Mouse (Mus musculus) liver, embryonic 15.5 days (tissue): Measurements from ENCODE around the gene Agpat1. TPM values are rescaled to one million over a fixed set of nuclear protein-coding genes. Genes with fewer than 3 reads are reported as not detected.

Experiments used
- ATAC-seq: fragments of 200-750 bp; cut with Nextera tagmentation; 2 replicates; pipeline ENCODE4 v1.8.0; 2017; ENCODE audit warnings: moderate number of reproducible peaks, mild to moderate bottlenecking, moderate library complexity; ENCODE audit not compliant: insufficient read depth
- H3K27ac ChIP-seq: fragments of 300-500 bp; sonication (generic); replicated peaks from 2 replicates; pipeline ENCODE4 v1.5.1; 2015; ENCODE audit warnings: mild to moderate bottlenecking, inconsistent platforms
- H3K27me3 ChIP-seq: fragments of 300-500 bp; sonication (generic); 2 replicates; pipeline ENCODE4 v1.6.1; 2015; ENCODE audit warnings: mild to moderate bottlenecking, inconsistent platforms
- H3K36me3 ChIP-seq: fragments of 300-500 bp; sonication (generic); replicated peaks from 2 replicates; pipeline ENCODE4 v1.6.1; 2015; ENCODE audit warnings: moderate library complexity, mild to moderate bottlenecking, inconsistent platforms
- H3K4me1 ChIP-seq: fragments of 300-500 bp; sonication (generic); replicated peaks from 2 replicates; pipeline ENCODE4 v1.6.1; 2015; ENCODE audit warnings: inconsistent platforms
- H3K4me2 ChIP-seq: fragments of 300-500 bp; sonication (generic); 2 replicates; pipeline ENCODE4 v1.6.1; 2015; ENCODE audit warnings: moderate library complexity, mild to moderate bottlenecking, inconsistent platforms
- H3K4me3 ChIP-seq: fragments of 300-500 bp; sonication (generic); replicated peaks from 2 replicates; pipeline ENCODE4 v1.5.1; 2015; ENCODE audit warnings: mild to moderate bottlenecking, inconsistent platforms
- H3K9ac ChIP-seq: fragments of 300-500 bp; sonication (generic); 2 replicates; pipeline ENCODE4 v1.6.1; 2015; ENCODE audit warnings: moderate library complexity, mild to moderate bottlenecking, inconsistent platforms
- H3K9me3 ChIP-seq: fragments of 300-500 bp; sonication (generic); replicated peaks from 2 replicates; pipeline ENCODE4 v1.6.1; 2016; ENCODE audit warnings: inconsistent platforms
- WGBS: fragments of 180-500 bp; shearing (Covaris S2); methylation state at CpG from one replicate; pipeline ENCODE4 v1.1.7; 2015; ENCODE audit warnings: mixed read lengths; ENCODE audit not compliant: insufficient replicate concordance; 5-methylcytosine and 5-hydroxymethylcytosine counted together
- polyA plus RNA-seq: library from polyadenylated mRNA; unstranded; fragments of >200 nt; fragmentation: Nextera tagmentation; extraction: Ambion mirVana; gene quantifications from 2 replicates; pipeline ENCODE4 v1.2.1, GENCODE M21; 2015

Gene Agpat1
- polyA plus RNA-seq, 1 experiment from 2014 or later = 21.1 TPM

DNA sequence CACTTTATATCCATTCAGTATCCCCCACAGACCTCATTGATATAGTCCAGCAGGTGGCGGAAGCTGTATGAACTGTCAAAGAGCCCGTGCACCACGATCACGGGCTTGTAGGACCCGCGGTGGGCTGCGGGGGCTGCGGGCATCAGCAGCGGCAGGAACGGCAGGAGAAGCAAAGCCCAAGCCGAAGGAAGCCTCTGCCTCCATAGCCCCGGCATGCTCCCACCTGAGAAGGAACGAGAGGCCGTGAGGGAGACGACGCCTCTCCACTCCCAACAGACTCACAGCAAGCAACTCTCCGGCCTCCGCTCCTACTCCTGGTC is 22.7 kb downstream of the Agpat1 start:
- ATAC-seq = no peak
- WGBS = under 1% methylated on average over 18 of the region's 18 CpGs
- H3K9me3 ChIP-seq = no peaks in the 10 kb centered on the region

DNA sequence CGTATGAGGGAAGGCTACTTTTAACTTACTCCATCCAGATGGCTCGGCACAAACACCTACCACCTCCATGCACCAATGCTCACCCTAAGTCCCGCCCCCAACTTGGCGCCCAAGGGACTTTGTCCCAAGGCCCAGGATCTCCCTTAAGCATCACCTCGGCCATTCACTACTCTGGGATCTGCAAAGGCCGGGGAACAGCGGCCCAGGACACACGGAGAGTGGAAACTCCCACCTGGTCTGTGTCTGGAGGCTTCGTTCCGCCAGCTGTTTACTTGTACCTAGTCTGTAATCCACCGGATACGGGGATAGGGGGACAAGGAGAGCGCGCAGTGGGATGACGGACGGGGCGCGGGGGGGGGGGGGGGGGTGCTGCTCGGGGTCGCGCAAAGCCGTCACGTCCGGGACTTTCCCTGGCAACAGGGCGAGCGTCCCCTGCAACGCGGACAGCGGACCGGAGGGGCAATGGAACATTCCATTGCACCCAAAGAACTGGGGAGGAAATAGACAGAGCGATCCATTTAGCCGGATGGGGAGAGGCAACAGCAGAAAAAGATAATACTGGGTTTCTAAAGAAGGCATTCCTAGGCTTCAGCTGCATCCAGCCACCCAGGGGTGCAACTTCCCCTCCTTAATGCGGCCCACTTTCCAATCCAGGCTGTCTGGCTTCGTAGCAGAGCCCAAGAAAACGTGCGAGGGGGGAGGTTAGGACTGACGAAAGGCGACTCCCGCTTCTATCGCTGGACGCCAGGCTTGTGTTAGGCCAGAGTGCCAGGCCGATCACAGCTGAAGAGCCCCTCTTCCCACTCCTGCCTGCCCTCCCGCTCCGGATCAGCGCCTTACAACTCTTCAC is 23.3 kb downstream of the Agpat1 start:
- WGBS = under 1% methylated on average over 44 of the region's 45 CpGs
- H3K9ac ChIP-seq = peak overlapping the region; percentile 68
- peak; percentile 69 for ATAC-seq
- peak overlapping the region; percentile 89 for H3K4me2 ChIP-seq
- peak overlapping the region; percentile 66 for H3K4me3 ChIP-seq
- H3K27ac ChIP-seq = peak overlapping the region; percentile 77
- H3K27me3 ChIP-seq = peaks cover 50% of the 10 kb centered on the region
- no peaks in the 10 kb centered on the region for H3K9me3 ChIP-seq
- H3K4me1 ChIP-seq = peaks cover 70% of the 10 kb centered on the region
- H3K36me3 ChIP-seq = peaks cover 15% of the 10 kb centered on the region

More for the DNA sequence above, 22.7 kb downstream of the Agpat1 start:
- Histone ChIP-seq H3K4me3 (peak overlapping the region; percentile 66), H3K27me3 (peaks cover 44% of the 10 kb centered on the region), H3K27ac (peak overlapping the region; percentile 77), H3K4me1 (peaks cover 68% of the 10 kb centered on the region), H3K36me3 (peaks cover 18% of the 10 kb centered on the region), H3K4me2 (peak overlapping the region; percentile 89), H3K9ac (peak overlapping the region; percentile 68)

DNA sequence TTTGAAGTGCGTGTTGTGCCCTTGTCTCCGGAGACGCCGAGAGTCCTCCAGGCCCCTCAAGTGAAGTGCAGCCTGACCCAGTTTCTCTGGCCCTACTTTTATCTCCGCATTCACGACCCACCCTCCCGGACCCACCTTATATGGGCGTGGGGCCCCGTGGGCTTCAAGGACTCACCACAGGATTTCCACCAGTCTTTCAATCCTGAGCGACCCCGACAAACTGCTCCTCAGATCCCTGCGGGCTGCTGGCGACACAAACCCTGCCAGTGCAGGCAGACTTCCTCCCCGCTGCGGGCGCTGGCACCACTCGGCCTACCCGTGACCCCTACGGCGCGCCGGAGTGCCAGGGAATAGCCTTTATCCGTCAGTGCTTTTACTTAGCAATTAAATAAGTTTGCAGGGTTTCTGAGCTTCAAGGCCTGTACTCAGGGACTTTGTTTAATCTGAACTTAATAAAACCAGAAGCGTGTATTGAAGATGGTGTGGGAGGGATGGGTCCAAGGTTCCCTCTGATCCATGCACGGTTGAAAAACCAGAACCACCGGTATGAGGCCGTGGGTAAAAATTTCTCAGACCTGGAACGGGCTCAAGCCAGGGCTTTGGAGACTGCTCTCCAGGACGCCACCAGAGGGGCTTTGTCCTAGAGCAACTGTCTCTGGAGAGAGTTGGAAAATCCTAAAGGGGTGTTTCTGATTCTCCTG is 24.0 kb downstream of the Agpat1 start, which contains the start of gene Ppt2:
TSS of gene Ppt2 (minus strand) at position 568 of the 701 bp plus-strand sequence.
- Histone ChIP-seq H3K9ac (peak within 1 kb of the TSS; percentile 68), H3K4me3 (peak within 1 kb of the TSS; percentile 66), H3K4me1 (peaks cover 69% of the 10 kb centered on the region), H3K27me3 (peaks cover 58% of the 10 kb centered on the region), H3K9me3 (no peaks in the 10 kb centered on the region), H3K36me3 (peaks cover 10% of the 10 kb centered on the region), H3K4me2 (peak within 1 kb of the TSS; percentile 89), H3K27ac (peak within 1 kb of the TSS; percentile 77)
- no peak for ATAC-seq
- WGBS = 10% methylated on average over 29 of the region's 29 CpGs

DNA sequence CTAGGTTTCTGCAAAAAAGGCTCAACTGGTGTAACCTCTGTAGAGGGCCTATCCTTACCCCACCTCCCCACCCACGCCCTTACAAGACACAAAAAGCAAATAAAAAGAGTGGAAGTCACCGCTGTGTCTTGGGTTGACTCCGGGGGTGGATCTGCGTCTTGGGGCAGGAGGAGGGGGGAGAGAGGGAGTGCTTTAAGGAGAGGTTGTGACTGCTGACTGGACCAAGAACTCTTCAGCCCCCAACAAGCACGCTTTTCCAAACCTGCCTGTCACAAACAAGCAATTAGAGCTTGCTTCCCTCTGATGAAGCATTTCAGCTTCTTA is 24.5 kb downstream of the Agpat1 start:
- peak overlapping the region; percentile 89 for H3K4me2 ChIP-seq
- no peak overlapping the region for H3K9ac ChIP-seq
- peaks cover 63% of the 10 kb centered on the region for H3K27me3 ChIP-seq
- H3K4me3 ChIP-seq = no peak overlapping the region; the same call in 1 of the 2 replicates
- no peak for ATAC-seq
- H3K27ac ChIP-seq = no peak overlapping the region
- 46% methylated on average over 5 of the region's 5 CpGs for WGBS
- H3K9me3 ChIP-seq = no peaks in the 10 kb centered on the region
- peaks cover 8% of the 10 kb centered on the region for H3K36me3 ChIP-seq
- H3K4me1 ChIP-seq = peaks cover 66% of the 10 kb centered on the region

DNA sequence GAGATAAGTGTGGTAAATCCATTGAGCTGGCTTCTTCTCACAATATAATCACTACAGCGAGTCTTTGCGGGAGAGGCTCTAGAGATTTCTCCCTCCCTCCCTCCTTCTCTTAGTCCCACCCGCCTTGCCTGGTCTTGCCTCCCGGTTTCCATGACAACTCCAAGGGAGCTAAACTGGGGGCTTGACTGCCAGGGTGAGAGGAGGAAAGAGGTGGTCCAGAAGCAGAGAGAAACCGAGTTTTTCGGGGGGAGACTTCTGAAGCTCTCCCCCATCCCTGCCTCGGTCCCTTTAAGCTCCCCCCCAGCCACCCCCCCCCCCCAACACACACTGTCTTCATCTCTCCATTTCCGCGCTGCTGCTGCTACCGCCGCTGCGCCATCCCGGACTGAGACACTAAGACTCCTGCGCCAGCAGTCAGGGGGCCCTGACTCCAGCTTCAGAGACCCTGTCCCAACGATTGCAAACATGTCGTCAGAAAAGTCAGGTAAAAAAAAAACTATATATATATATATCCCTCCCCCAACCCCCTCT is 25.2 kb downstream of the Agpat1 start, which contains the start of gene Prrt1:
TSS of gene Prrt1 (plus strand) at position 313 of the 531 bp plus-strand sequence.
- Histone ChIP-seq H3K9ac (no peak within 1 kb of the TSS), H3K4me2 (peak within 1 kb of the TSS; percentile 89), H3K4me1 (peaks cover 63% of the 10 kb centered on the region), H3K4me3 (peak within 1 kb of the TSS; percentile 66), H3K36me3 (peaks cover 6% of the 10 kb centered on the region), H3K9me3 (no peaks in the 10 kb centered on the region), H3K27me3 (peaks cover 68% of the 10 kb centered on the region), H3K27ac (no peak within 1 kb of the TSS)
- ATAC-seq = no peak
- WGBS = 13% methylated on average over 16 of the region's 16 CpGs

DNA sequence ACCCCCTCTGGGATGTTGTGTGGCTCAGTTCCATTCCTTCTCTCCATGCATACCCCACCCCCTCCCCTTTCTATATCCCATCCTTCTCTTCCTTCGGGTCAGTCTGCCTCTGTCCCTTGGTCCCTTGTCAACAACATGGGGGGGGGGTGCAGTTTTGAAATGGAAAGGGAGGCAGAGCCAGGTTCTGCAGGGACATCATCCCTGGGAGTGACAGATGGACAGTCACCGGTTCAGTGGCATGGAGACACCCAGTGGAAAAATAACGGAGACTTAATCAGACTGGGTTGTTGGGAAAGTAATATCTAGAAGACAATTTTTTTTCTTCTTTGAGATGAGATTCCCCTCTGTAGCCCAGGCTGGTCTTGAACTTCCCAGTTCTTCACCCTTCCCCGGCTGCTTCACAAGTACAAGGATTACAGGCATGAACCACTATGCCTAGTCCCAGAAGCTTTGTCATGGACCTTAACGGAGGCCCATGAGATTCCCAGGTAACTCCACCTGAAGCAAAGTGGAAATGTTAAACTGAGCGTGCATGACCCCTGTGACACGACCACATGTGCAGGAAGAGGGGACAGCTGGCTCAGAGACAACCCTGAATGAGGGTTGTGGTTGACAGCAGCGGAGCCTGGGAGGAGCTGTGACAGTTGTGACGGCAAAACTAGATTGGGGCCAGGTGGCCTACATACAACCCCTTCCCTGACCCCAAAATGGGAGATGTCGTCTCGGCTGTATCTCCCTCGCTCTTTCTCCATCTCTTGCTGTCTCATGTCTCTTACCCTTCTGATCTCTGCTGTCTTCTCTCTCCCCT is 25.9 kb downstream of the Agpat1 start:
- Histone ChIP-seq H3K9ac (no peak overlapping the region), H3K27me3 (peaks cover 68% of the 10 kb centered on the region), H3K9me3 (no peaks in the 10 kb centered on the region), H3K36me3 (peaks cover 6% of the 10 kb centered on the region), H3K27ac (no peak overlapping the region), H3K4me2 (peak overlapping the region; percentile 58), H3K4me3 (no peak overlapping the region), H3K4me1 (peaks cover 63% of the 10 kb centered on the region)
- no peak for ATAC-seq
- 9% methylated on average over 12 of the region's 12 CpGs for WGBS

DNA sequence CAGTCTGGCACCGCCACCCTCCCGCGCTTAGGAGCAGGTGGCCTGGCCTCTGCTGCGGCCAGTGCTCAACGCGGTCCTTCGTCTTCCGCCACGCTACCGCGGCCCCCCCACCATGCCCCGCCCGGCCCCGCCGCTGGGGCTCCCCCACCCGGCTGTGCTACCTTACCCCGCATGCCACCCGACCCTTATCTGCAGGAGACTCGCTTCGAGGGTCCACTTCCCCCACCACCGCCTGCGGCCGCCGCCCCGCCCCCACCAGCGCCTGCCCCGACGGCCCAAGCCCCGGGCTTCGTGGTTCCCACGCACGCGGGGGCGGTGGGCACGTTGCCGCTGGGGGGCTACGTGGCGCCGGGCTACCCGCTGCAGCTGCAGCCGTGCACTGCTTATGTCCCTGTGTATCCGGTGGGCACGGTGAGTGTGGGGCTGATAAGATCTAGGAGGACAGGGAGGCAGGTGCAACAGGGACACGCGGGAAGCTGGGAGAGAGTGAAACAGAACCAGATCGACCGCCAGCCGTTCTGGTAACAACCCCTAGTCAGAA is 26.8 kb downstream of the Agpat1 start:
- H3K4me1 ChIP-seq = peaks cover 61% of the 10 kb centered on the region

DNA sequence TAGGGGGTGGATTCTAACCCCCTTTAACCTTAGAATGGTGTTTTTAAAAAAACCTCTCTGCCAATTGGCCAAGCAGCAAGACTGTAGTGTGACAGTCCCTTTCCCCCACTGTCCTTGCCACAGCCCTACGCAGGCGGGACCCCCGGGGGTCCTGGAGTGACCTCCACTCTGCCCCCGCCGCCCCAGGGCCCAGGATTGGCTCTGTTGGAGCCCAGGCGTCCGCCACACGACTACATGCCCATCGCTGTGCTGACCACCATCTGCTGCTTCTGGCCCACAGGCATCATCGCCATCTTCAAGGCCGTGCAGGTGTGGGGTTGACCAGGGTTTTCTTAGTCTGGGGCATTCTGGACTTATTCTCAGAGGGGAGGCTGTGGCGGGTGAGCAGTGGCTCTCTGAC is 27.6 kb downstream of the Agpat1 start:
- Histone ChIP-seq H3K4me1 (peaks cover 53% of the 10 kb centered on the region), H3K4me2 (peak overlapping the region; percentile 64), H3K27me3 (peaks cover 68% of the 10 kb centered on the region), H3K36me3 (no peaks in the 10 kb centered on the region), H3K4me3 (peak overlapping the region; percentile 38), H3K27ac (no peak overlapping the region), H3K9ac (no peak overlapping the region), H3K9me3 (no peaks in the 10 kb centered on the region)
- 12% methylated on average over 12 of the region's 12 CpGs for WGBS
- no peak for ATAC-seq

More for the DNA sequence above, 26.8 kb downstream of the Agpat1 start:
- 2% methylated on average over 48 of the region's 48 CpGs for WGBS
- Histone ChIP-seq H3K9ac (no peak overlapping the region), H3K9me3 (no peaks in the 10 kb centered on the region), H3K36me3 (no peaks in the 10 kb centered on the region; the same call in 1 of the 2 replicates), H3K4me3 (peak overlapping the region; percentile 34; the same call in 1 of the 2 replicates), H3K4me2 (peak overlapping the region; percentile 58), H3K27ac (no peak overlapping the region), H3K27me3 (peaks cover 68% of the 10 kb centered on the region)
- ATAC-seq = no peak

DNA sequence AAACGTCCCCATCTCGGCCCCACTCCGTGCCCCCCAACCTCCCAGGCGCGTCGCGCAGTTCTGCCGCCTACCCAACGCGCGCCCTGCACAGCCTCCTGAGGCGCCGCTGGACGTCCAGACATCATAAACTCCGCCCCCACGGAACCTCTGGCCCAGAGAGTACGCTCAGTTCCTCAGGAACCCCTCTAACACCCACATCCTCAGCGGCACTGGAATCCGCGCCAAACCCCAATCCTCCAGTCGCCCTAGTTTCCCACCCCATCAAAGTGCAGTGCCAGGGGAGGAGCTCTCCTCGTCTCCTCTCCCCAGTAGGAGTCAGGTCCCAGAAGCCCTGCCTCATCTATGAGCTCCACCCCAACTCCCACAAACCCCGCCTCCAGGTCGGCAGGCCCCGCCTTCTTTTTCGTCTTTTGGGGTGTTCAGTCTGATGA is 28.2 kb downstream of the Agpat1 start:
- H3K9me3 ChIP-seq = no peaks in the 10 kb centered on the region
- peak overlapping the region; percentile 38 for H3K4me3 ChIP-seq
- H3K27ac ChIP-seq = no peak overlapping the region
- 0 out of 2 replicates have a peak, but pooled peaks have one; percentile 22 for ATAC-seq
- peak overlapping the region; percentile 64 for H3K4me2 ChIP-seq
- peaks cover 46% of the 10 kb centered on the region for H3K4me1 ChIP-seq
- H3K27me3 ChIP-seq = peaks cover 68% of the 10 kb centered on the region
- no peaks in the 10 kb centered on the region for H3K36me3 ChIP-seq
- 1% methylated on average over 26 of the region's 26 CpGs for WGBS
- no peak overlapping the region for H3K9ac ChIP-seq

DNA sequence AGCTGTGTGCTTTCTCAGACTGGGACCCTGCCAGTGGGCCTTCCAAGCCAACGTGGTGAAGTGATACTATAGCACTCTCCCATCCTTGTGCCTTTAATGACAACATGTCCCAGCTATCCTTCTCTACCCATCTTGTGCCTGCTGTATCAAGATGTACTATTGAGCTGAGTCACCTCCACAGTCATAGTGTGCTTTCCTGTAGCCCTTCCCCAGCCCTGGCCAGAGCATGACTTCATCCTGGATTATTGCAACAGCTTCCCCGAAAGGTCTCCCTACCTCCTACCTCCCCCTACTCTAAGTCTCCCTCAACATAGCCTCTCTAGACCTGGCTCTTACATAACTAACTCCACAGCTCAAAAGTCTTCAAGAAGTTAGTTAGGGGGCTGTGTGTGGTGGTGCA is 31.6 kb downstream of the Agpat1 start:
- 34% methylated on average over 2 of the region's 2 CpGs for WGBS

More for the DNA sequence above, 31.6 kb downstream of the Agpat1 start:
- no peaks in the 10 kb centered on the region for H3K36me3 ChIP-seq
- H3K4me3 ChIP-seq = no peak overlapping the region
- no peak overlapping the region for H3K9ac ChIP-seq
- no peak overlapping the region for H3K27ac ChIP-seq
- no peak for ATAC-seq
- peaks cover 23% of the 10 kb centered on the region for H3K4me1 ChIP-seq
- peaks cover 39% of the 10 kb centered on the region for H3K27me3 ChIP-seq
- no peaks in the 10 kb centered on the region for H3K9me3 ChIP-seq
- H3K4me2 ChIP-seq = no peak overlapping the region
